Mouse (Mus musculus): ENCODE measurements around the gene Ptprf. TPM values are rescaled to one million over a fixed set of nuclear protein-coding genes. Genes with fewer than 3 reads are reported as not detected.

Ptprf gene
- polyA plus RNA-seq, 1 experiment = 194 TPM

DNA sequence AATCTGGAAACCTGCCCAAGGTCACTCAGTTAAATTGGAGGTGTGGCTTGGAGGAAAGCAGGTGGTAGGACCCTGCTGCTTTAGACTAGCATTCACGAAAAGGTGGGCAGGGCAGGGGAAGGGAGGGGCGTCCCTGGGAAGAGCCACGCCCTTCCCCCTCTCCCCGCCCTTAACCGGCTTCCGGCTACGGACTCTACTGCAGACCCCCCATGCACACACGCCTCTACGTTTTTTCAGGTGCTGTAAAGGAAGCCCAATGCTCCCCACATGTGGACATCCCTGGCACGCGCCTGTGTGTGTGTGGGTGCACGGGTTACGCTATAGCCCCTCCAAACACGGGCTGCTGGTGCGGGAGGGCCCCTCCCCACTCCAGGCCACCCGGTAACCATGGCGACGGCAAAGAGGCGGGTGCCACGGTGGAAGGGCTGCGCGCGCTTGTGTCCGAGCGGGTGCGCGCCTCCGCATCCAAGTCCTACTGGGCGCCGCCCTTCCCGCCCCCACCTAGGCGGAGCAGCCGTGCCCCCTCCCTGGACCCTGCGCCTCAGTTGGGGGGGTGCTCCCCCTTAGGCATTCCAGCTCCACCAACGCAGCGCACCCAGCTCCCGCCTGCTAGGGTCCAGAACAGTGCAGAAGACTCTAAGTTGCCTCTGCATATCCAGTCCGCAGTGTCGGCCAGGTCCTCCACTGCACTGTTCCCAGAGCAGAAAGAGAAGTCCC is 30.5 kb downstream of the Ptprf start:
- Histone ChIP-seq H3K9me3 (replicated peaks; ENCODE audit: control insufficient read depth, insufficient read depth, low read length, poor library complexity, severe bottlenecking) (no peaks in the 10 kb centered on the region), H3K27ac (ENCODE audit: insufficient read depth, low read length) (peak overlapping the region; percentile 80), H3K9ac (ENCODE audit: low read depth, poor library complexity, severe bottlenecking) (no peak overlapping the region), H3K4me3 (ENCODE audit: low read depth, low read length) (peak overlapping the region; percentile 70), H3K4me1 (ENCODE audit: control insufficient read depth, insufficient read depth, low read length) (peaks cover 13% of the 10 kb centered on the region), H3K36me3 (ENCODE audit: control insufficient read depth, insufficient read depth, low read length, poor library complexity, severe bottlenecking) (peaks cover 15% of the 10 kb centered on the region; the same call in 1 of the 2 replicates), H3K27me3 (ENCODE audit: control insufficient read depth, insufficient read depth, low read length, poor library complexity, severe bottlenecking) (no peaks in the 10 kb centered on the region)
- TF ChIP-seq CTCF (IDR thresholded peaks at IDR 0.05; ENCODE audit: low read depth, low read length) (no peak), POLR2A (IDR thresholded peaks at IDR 0.05; ENCODE audit: insufficient read depth, low read length) (no peak), EP300 (IDR thresholded peaks at IDR 0.05; ENCODE audit: insufficient read depth, low read depth, low read length) (peak; percentile 85)

DNA sequence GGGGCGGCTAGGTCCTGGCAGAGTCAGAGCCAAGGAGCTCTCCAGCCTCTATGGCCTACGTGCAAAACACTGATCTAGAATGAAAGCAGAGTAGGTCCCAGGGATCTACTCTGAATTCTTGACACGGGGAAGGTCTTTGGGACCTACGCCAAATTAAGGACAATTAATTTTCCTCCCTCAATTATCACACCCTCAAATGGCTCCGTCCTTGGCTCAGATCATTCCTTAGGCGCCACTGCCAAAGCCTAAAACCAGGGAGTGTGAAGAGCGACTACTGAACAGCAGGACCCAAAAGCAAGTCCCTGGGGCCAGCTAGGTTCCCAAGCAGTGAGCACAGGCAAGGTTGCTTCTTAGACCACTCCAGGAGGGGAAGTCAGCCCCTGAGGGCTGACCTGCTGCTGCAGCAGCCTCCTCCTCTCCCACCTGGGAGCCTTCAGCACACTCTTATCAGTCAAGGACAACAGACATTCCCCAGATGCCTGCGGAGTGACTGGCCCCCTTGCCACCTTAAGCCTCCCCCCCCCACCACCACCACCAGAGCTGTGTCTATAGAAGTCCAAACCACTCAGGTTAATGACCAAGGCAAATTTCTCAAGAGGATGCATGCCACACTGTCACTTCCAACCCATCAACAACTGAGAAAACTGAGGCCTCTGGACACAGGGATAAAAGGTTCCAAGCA is 31.3 kb downstream of the Ptprf start:
- no peak overlapping the region for H3K4me3 ChIP-seq (ENCODE audit: low read depth, low read length)
- H3K9ac ChIP-seq (ENCODE audit: low read depth, poor library complexity, severe bottlenecking) = no peak overlapping the region
- peaks cover 21% of the 10 kb centered on the region; the same call in 1 of the 2 replicates for H3K36me3 ChIP-seq (ENCODE audit: control insufficient read depth, insufficient read depth, low read length, poor library complexity, severe bottlenecking)
- peak; percentile 72 for TF ChIP-seq EP300 (IDR thresholded peaks at IDR 0.05; ENCODE audit: insufficient read depth, low read depth, low read length)
- TF ChIP-seq CTCF (IDR thresholded peaks at IDR 0.05; ENCODE audit: low read depth, low read length) = no peak
- no peak for TF ChIP-seq POLR2A (IDR thresholded peaks at IDR 0.05; ENCODE audit: insufficient read depth, low read length)
- H3K9me3 ChIP-seq (replicated peaks; ENCODE audit: control insufficient read depth, insufficient read depth, low read length, poor library complexity, severe bottlenecking) = no peaks in the 10 kb centered on the region
- no peaks in the 10 kb centered on the region for H3K27me3 ChIP-seq (ENCODE audit: control insufficient read depth, insufficient read depth, low read length, poor library complexity, severe bottlenecking)
- peak overlapping the region; percentile 80 for H3K27ac ChIP-seq (ENCODE audit: insufficient read depth, low read length)
- H3K4me1 ChIP-seq (ENCODE audit: control insufficient read depth, insufficient read depth, low read length) = peaks cover 13% of the 10 kb centered on the region

DNA sequence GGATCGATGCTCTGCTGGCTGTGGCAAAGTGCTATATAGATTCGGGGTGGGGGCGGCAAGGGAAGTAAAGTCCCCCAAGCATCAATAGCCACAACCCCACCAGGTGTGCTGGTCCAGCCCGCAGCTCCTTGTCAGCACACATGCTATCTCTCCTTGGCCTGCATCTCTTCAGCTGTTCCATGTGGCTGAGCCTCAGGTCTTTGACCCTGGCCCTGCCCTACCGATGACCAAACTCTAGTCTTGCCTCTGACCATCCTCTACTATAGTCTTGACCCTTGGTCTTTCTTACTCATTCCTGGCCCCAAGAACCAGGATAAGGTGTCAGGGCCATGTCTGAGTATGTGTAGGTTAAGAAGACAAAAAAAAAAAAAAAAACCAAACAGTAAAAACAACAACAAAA is 33.2 kb downstream of the Ptprf start:
- Histone ChIP-seq H3K4me3 (ENCODE audit: low read depth, low read length) (no peak overlapping the region), H3K4me1 (ENCODE audit: control insufficient read depth, insufficient read depth, low read length) (peaks cover 12% of the 10 kb centered on the region), H3K36me3 (ENCODE audit: control insufficient read depth, insufficient read depth, low read length, poor library complexity, severe bottlenecking) (peaks cover 21% of the 10 kb centered on the region; the same call in 1 of the 2 replicates), H3K9ac (ENCODE audit: low read depth, poor library complexity, severe bottlenecking) (no peak overlapping the region), H3K9me3 (replicated peaks; ENCODE audit: control insufficient read depth, insufficient read depth, low read length, poor library complexity, severe bottlenecking) (no peaks in the 10 kb centered on the region), H3K27ac (ENCODE audit: insufficient read depth, low read length) (no peak overlapping the region), H3K27me3 (ENCODE audit: control insufficient read depth, insufficient read depth, low read length, poor library complexity, severe bottlenecking) (no peaks in the 10 kb centered on the region)
- TF ChIP-seq CTCF (IDR thresholded peaks at IDR 0.05; ENCODE audit: low read depth, low read length) = no peak
- TF ChIP-seq POLR2A (IDR thresholded peaks at IDR 0.05; ENCODE audit: insufficient read depth, low read length) = no peak
- TF ChIP-seq EP300 (IDR thresholded peaks at IDR 0.05; ENCODE audit: insufficient read depth, low read depth, low read length) = no peak

- Histone ChIP-seq H3K9me3 (replicated peaks; ENCODE audit: control insufficient read depth, insufficient read depth, low read length, poor library complexity, severe bottlenecking) (no peaks in the 10 kb centered on the region), H3K36me3 (ENCODE audit: control insufficient read depth, insufficient read depth, low read length, poor library complexity, severe bottlenecking) (peaks cover 21% of the 10 kb centered on the region; the same call in 1 of the 2 replicates), H3K4me3 (ENCODE audit: low read depth, low read length) (no peak overlapping the region), H3K27ac (ENCODE audit: insufficient read depth, low read length) (no peak overlapping the region), H3K9ac (ENCODE audit: low read depth, poor library complexity, severe bottlenecking) (no peak overlapping the region), H3K27me3 (ENCODE audit: control insufficient read depth, insufficient read depth, low read length, poor library complexity, severe bottlenecking) (no peaks in the 10 kb centered on the region), H3K4me1 (ENCODE audit: control insufficient read depth, insufficient read depth, low read length) (peaks cover 12% of the 10 kb centered on the region)
- TF ChIP-seq EP300 (IDR thresholded peaks at IDR 0.05; ENCODE audit: insufficient read depth, low read depth, low read length) (no peak), CTCF (IDR thresholded peaks at IDR 0.05; ENCODE audit: low read depth, low read length) (no peak), POLR2A (IDR thresholded peaks at IDR 0.05; ENCODE audit: insufficient read depth, low read length) (no peak)
Measured at GRCm38 (mm10) chr4:118257416-118257815, 33.8 kb downstream of the Ptprf start.

GRCm38 (mm10) chr4:118256217-118256616 is 35.0 kb downstream of the Ptprf start:
- Histone ChIP-seq H3K4me3 (ENCODE audit: low read depth, low read length) (no peak overlapping the region), H3K36me3 (ENCODE audit: control insufficient read depth, insufficient read depth, low read length, poor library complexity, severe bottlenecking) (peaks cover 24% of the 10 kb centered on the region), H3K4me1 (ENCODE audit: control insufficient read depth, insufficient read depth, low read length) (peaks cover 11% of the 10 kb centered on the region), H3K27me3 (ENCODE audit: control insufficient read depth, insufficient read depth, low read length, poor library complexity, severe bottlenecking) (no peaks in the 10 kb centered on the region), H3K9me3 (replicated peaks; ENCODE audit: control insufficient read depth, insufficient read depth, low read length, poor library complexity, severe bottlenecking) (no peaks in the 10 kb centered on the region), H3K27ac (ENCODE audit: insufficient read depth, low read length) (no peak overlapping the region), H3K9ac (ENCODE audit: low read depth, poor library complexity, severe bottlenecking) (no peak overlapping the region)
- no peak for TF ChIP-seq CTCF (IDR thresholded peaks at IDR 0.05; ENCODE audit: low read depth, low read length)
- no peak for TF ChIP-seq POLR2A (IDR thresholded peaks at IDR 0.05; ENCODE audit: insufficient read depth, low read length)
- TF ChIP-seq EP300 (IDR thresholded peaks at IDR 0.05; ENCODE audit: insufficient read depth, low read depth, low read length) = no peak

- Histone ChIP-seq H3K9me3 (replicated peaks; ENCODE audit: control insufficient read depth, insufficient read depth, low read length, poor library complexity, severe bottlenecking) (no peaks in the 10 kb centered on the region), H3K27ac (ENCODE audit: insufficient read depth, low read length) (no peak overlapping the region), H3K9ac (ENCODE audit: low read depth, poor library complexity, severe bottlenecking) (no peak overlapping the region), H3K4me1 (ENCODE audit: control insufficient read depth, insufficient read depth, low read length) (peaks cover 13% of the 10 kb centered on the region), H3K36me3 (ENCODE audit: control insufficient read depth, insufficient read depth, low read length, poor library complexity, severe bottlenecking) (peaks cover 27% of the 10 kb centered on the region), H3K27me3 (ENCODE audit: control insufficient read depth, insufficient read depth, low read length, poor library complexity, severe bottlenecking) (no peaks in the 10 kb centered on the region), H3K4me3 (ENCODE audit: low read depth, low read length) (no peak overlapping the region)
- no peak for TF ChIP-seq CTCF (IDR thresholded peaks at IDR 0.05; ENCODE audit: low read depth, low read length)
- no peak for TF ChIP-seq POLR2A (IDR thresholded peaks at IDR 0.05; ENCODE audit: insufficient read depth, low read length)
- no peak for TF ChIP-seq EP300 (IDR thresholded peaks at IDR 0.05; ENCODE audit: insufficient read depth, low read depth, low read length)
Measured at GRCm38 (mm10) chr4:118254953-118255352, 36.3 kb downstream of the Ptprf start.

Measured in ES-Bruce4 (cell line).